Mouse (Mus musculus): ENCODE measurements around the gene Mpz. TPM values are rescaled to one million over a fixed set of nuclear protein-coding genes. Genes with fewer than 3 reads are reported as not detected.

The Mpz gene
- polyA plus RNA-seq, 1 experiment, result 0.47 TPM

DNA sequence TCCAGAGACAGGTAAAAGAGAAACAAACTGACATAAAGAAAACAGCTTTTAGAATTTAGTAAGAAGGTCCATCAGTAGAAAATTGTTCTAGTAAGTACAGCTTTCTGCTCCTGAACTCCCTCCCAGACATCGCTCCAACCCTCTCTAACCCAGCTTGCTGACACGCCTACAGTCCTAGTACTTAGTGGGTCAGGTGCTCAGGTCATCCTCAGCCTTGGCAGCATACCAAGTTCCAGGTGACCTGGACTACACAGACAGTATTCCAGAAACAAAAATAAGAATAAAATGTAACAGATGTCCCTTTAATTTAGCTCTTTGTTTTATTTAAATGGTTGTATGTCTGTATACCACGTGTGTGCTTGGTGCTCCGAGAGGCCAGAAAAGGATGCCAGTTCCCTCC, 1.5 kb downstream of the Mpz start:
- no peak for DNase-seq (ENCODE audit: low read depth in 1 of 2, low spot score in 2 of 2)
- H3K4me3 ChIP-seq (ENCODE audit: extremely low read depth, insufficient read depth, insufficient read length), result no peak overlapping the region
- peaks cover 4% of the 10 kb centered on the region for H3K4me1 ChIP-seq (ENCODE audit: control insufficient read depth, insufficient read depth, insufficient read length)
- no peak overlapping the region for H3K27ac ChIP-seq (ENCODE audit: insufficient read depth, low read length)
- no peaks in the 10 kb centered on the region for H3K27me3 ChIP-seq (ENCODE audit: control insufficient read depth, insufficient read depth, low read length)
- no peak for TF ChIP-seq CTCF (IDR thresholded peaks at IDR 0.05; ENCODE audit: extremely low read depth, insufficient read depth, insufficient read length, insufficient replicate concordance)
- TF ChIP-seq POLR2A (IDR thresholded peaks at IDR 0.05; ENCODE audit: low read depth, low read length), result no peak
- H3K36me3 ChIP-seq (ENCODE audit: control insufficient read depth, insufficient read depth, low read length), result no peaks in the 10 kb centered on the region
- 92% methylated on average over 4 of the region's 4 CpGs for WGBS

DNA sequence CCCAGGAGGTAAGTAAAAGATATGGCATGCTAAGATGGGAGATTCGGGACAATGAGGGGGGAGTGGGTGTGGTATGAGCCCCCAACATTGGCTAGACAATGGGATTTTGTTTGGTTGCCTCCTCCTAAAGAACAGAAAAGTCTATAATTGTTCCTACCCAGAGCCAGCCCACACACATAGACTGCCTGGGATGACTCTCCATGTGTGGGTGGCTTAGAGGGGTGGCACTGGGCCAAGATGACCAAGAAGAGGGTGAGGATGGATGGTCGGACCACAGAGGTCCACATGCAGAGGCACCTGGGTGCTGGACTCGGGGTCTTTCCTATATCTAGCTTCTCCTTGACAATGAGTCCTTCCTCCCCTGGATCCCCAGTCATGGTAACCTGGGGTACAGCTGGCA, 6.1 kb downstream of the Mpz start:
- Histone ChIP-seq H3K27me3 (ENCODE audit: control insufficient read depth, insufficient read depth, low read length) (no peaks in the 10 kb centered on the region), H3K4me1 (ENCODE audit: control insufficient read depth, insufficient read depth, insufficient read length) (no peaks in the 10 kb centered on the region), H3K27ac (ENCODE audit: insufficient read depth, low read length) (no peak overlapping the region), H3K36me3 (ENCODE audit: control insufficient read depth, insufficient read depth, low read length) (no peaks in the 10 kb centered on the region), H3K4me3 (ENCODE audit: extremely low read depth, insufficient read depth, insufficient read length) (no peak overlapping the region)
- DNase-seq (ENCODE audit: low read depth in 1 of 2, low spot score in 2 of 2), result no peak
- 76% methylated on average over 3 of the region's 3 CpGs for WGBS
- TF ChIP-seq POLR2A (IDR thresholded peaks at IDR 0.05; ENCODE audit: low read depth, low read length) (no peak), CTCF (IDR thresholded peaks at IDR 0.05; ENCODE audit: extremely low read depth, insufficient read depth, insufficient read length, insufficient replicate concordance) (no peak)

DNA sequence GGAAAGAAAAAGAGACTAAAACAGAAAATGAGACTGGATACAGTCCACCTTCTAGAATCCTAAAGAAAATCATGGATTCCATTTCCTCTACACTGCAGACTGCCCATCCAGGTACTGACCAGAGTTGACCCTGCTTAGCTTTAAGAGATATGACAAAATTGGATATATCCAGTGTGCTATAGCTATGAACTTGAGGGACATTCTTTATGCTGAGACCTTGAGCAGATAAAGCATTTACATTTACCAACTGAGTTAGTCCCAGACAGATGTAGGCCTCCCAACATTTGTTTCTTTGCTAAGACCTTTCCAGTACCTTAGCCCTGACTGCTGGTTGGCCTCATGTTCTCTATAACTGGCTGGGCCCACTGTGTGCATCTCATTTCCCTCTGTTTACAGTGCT, 7.5 kb downstream of the Mpz start:
- TF ChIP-seq CTCF (IDR thresholded peaks at IDR 0.05; ENCODE audit: extremely low read depth, insufficient read depth, insufficient read length, insufficient replicate concordance) (no peak), POLR2A (IDR thresholded peaks at IDR 0.05; ENCODE audit: low read depth, low read length) (no peak)

DNA sequence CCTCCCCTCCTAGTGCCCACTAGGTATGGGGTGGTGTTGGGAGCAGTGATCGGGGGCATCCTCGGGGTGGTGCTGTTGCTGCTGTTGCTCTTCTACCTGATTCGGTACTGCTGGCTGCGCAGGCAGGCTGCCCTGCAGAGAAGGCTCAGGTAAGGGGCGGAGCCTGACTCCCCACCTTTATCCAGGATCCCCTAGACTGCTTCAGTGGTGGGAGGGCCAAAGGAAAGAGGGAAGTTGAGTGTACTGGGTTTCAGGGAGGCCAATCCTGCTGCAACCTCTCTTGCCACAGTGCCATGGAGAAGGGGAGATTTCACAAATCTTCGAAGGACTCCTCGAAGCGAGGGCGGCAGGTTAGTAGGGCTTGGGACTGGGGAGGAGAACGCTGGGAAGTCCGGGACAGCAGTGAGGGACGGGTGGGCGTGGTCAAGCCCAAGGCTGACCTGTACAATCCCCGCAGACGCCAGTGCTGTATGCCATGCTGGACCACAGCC, 9.0 kb downstream of the Mpz start:
- no peak for TF ChIP-seq POLR2A (IDR thresholded peaks at IDR 0.05; ENCODE audit: low read depth, low read length)
- no peak for TF ChIP-seq CTCF (IDR thresholded peaks at IDR 0.05; ENCODE audit: extremely low read depth, insufficient read depth, insufficient read length, insufficient replicate concordance)
- H3K4me3 ChIP-seq (ENCODE audit: extremely low read depth, insufficient read depth, insufficient read length), result no peak overlapping the region
- H3K27ac ChIP-seq (ENCODE audit: insufficient read depth, low read length), result no peak overlapping the region
- DNase-seq (ENCODE audit: low read depth in 1 of 2, low spot score in 2 of 2), result no peak
- no peaks in the 10 kb centered on the region for H3K4me1 ChIP-seq (ENCODE audit: control insufficient read depth, insufficient read depth, insufficient read length)
- 19% methylated on average over 15 of the region's 15 CpGs for WGBS
- no peaks in the 10 kb centered on the region for H3K36me3 ChIP-seq (ENCODE audit: control insufficient read depth, insufficient read depth, low read length)
- no peaks in the 10 kb centered on the region for H3K27me3 ChIP-seq (ENCODE audit: control insufficient read depth, insufficient read depth, low read length)

More for the DNA sequence above, 7.5 kb downstream of the Mpz start:
- DNase-seq (ENCODE audit: low read depth in 1 of 2, low spot score in 2 of 2), result no peak
- Histone ChIP-seq H3K36me3 (ENCODE audit: control insufficient read depth, insufficient read depth, low read length) (no peaks in the 10 kb centered on the region), H3K27ac (ENCODE audit: insufficient read depth, low read length) (no peak overlapping the region), H3K4me1 (ENCODE audit: control insufficient read depth, insufficient read depth, insufficient read length) (no peaks in the 10 kb centered on the region), H3K27me3 (ENCODE audit: control insufficient read depth, insufficient read depth, low read length) (no peaks in the 10 kb centered on the region), H3K4me3 (ENCODE audit: extremely low read depth, insufficient read depth, insufficient read length) (no peak overlapping the region)

DNA sequence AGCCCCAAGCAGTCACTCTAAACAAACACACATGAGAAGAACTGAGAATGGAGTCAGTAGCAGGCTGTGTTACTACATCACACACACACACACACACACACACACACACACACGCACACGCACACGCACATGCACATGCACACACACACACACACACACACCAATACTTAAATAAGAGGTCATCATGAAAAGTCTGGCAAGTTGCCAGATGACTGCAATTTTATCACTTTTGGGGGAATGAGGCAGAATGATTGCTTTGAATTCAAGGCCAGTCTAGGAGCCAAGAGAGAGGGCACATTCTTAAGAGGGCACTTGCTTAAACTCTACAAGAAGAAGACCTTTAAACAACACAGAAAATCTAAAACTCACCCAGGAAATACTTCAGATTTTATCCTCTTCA, 12.0 kb downstream of the Mpz start:
- Histone ChIP-seq H3K4me3 (ENCODE audit: extremely low read depth, insufficient read depth, insufficient read length) (no peak overlapping the region), H3K27me3 (ENCODE audit: control insufficient read depth, insufficient read depth, low read length) (no peaks in the 10 kb centered on the region), H3K27ac (ENCODE audit: insufficient read depth, low read length) (no peak overlapping the region), H3K36me3 (ENCODE audit: control insufficient read depth, insufficient read depth, low read length) (no peaks in the 10 kb centered on the region), H3K4me1 (ENCODE audit: control insufficient read depth, insufficient read depth, insufficient read length) (no peaks in the 10 kb centered on the region)
- no peak for DNase-seq (ENCODE audit: low read depth in 1 of 2, low spot score in 2 of 2)
- TF ChIP-seq POLR2A (IDR thresholded peaks at IDR 0.05; ENCODE audit: low read depth, low read length) (no peak), CTCF (IDR thresholded peaks at IDR 0.05; ENCODE audit: extremely low read depth, insufficient read depth, insufficient read length, insufficient replicate concordance) (no peak)
- WGBS, result 79% methylated on average over 3 of the region's 3 CpGs

DNA sequence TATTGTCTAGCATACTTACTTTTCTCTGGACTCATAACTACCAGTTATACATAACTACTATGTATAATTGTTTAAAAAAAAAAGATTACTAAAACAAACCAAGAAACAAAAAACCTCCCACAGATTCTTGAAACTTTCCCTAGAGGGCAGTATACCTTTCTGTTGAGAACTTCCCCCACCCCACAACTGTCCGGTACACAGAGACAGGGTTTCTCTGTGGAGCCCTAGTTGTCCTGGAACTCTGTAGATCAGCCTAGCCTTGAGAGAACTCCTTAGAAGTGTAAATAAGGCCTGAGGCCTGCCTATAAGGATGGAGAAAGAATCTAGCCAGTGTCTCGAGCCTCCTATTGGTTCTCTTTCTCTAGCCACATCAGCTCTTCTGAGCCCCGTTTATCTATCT, 13.7 kb downstream of the Mpz start:
- H3K27me3 ChIP-seq (ENCODE audit: control insufficient read depth, insufficient read depth, low read length), result no peaks in the 10 kb centered on the region; the same call in 1 of the 2 replicates
- TF ChIP-seq CTCF (IDR thresholded peaks at IDR 0.05; ENCODE audit: extremely low read depth, insufficient read depth, insufficient read length, insufficient replicate concordance), result no peak
- no peak for TF ChIP-seq POLR2A (IDR thresholded peaks at IDR 0.05; ENCODE audit: low read depth, low read length)
- no peak for DNase-seq (ENCODE audit: low read depth in 1 of 2, low spot score in 2 of 2)
- H3K4me1 ChIP-seq (ENCODE audit: control insufficient read depth, insufficient read depth, insufficient read length), result no peaks in the 10 kb centered on the region
- WGBS, result 46% methylated on average over 3 of the region's 3 CpGs
- no peak overlapping the region for H3K4me3 ChIP-seq (ENCODE audit: extremely low read depth, insufficient read depth, insufficient read length)
- H3K36me3 ChIP-seq (ENCODE audit: control insufficient read depth, insufficient read depth, low read length), result no peaks in the 10 kb centered on the region
- H3K27ac ChIP-seq (ENCODE audit: insufficient read depth, low read length), result no peak overlapping the region

DNA sequence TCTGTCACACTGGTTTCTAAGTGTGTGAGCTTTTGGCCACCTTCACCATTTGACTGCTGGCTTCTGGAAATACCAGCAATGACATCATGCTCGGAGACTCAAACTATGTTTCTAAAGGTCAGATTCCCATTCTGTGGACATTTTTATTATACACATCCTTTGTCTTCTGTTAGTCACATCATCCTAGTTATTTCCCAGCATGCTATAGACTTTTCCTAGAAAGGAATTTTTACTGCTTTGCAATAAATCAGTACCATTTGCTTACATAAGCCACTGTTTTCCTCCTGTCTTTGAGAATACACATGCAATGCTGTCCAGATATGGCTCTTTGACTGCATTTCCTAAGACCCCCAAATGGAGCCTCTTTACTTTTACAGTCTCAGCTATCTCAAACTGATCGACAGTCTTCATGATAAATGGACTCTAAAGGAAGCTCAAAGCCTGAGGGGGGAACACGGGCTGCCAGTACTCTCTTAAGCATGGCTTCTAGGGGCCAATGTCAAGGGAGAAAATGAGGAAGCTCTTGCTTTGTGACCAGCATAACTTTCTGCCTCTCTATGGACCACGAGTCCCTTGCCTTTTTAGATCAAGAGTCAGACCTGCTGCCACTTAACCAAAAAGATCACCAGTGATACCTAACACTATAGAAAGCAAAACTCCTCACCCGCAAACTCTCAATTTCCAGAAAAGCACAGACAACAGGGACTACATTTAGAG, 15.3 kb downstream of the Mpz start:
- Histone ChIP-seq H3K4me3 (ENCODE audit: extremely low read depth, insufficient read depth, insufficient read length) (no peak overlapping the region), H3K27ac (ENCODE audit: insufficient read depth, low read length) (no peak overlapping the region), H3K4me1 (ENCODE audit: control insufficient read depth, insufficient read depth, insufficient read length) (no peaks in the 10 kb centered on the region), H3K36me3 (ENCODE audit: control insufficient read depth, insufficient read depth, low read length) (no peaks in the 10 kb centered on the region), H3K27me3 (ENCODE audit: control insufficient read depth, insufficient read depth, low read length) (no peaks in the 10 kb centered on the region; the same call in 1 of the 2 replicates)
- no peak for TF ChIP-seq CTCF (IDR thresholded peaks at IDR 0.05; ENCODE audit: extremely low read depth, insufficient read depth, insufficient read length, insufficient replicate concordance)
- TF ChIP-seq POLR2A (IDR thresholded peaks at IDR 0.05; ENCODE audit: low read depth, low read length), result no peak
- 46% methylated on average over 5 of the region's 5 CpGs for WGBS
- no peak for DNase-seq (ENCODE audit: low read depth in 1 of 2, low spot score in 2 of 2)
